Mouse (Mus musculus) erythroblast, embryonic 14.5 days (primary cell): ENCODE measurements around the gene Dhx57.
"Not testable (repeated sequence)": the region's sequence is repeated elsewhere in the genome, so short reads cannot be mapped to it uniquely, and the experiment has no call there.

Experiments
- GATA1 ChIP-seq: IDR thresholded peaks from 2 replicates; pipeline ENCODE4 v1.6.1; 2012; ENCODE audit warnings: low read length, inconsistent platforms, mixed read lengths
- TAL1 ChIP-seq: IDR thresholded peaks from 3 replicates; pipeline ENCODE4 v1.6.1; 2012; ENCODE audit warnings: low read length, inconsistent platforms, mixed read lengths

DNA sequence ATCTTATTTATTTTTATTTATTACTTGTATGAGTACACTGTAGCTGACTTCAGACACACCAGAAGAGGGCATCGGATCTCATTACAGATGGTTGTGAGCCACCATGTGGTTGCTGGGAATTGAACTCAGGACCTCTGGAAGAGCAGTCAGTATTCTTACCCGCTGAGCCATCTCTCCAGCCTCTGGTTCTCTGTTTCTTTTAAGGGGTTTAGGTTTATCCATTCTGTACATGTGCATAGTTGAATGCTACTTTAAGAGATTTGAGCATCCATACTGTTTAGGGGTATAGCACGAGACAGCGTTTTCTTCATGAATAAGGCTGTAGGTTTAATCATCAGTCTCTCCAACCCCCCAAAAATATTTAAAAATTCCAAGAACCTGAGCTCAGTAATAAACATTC, 76.3 kb downstream of the Dhx57 start:
- not testable (repeated sequence) for TF ChIP-seq TAL1, GATA1
